Mouse (Mus musculus) lung, embryonic 14.5 days (tissue): ENCODE data around the gene Axin2. TPM values are rescaled to one million over a fixed set of nuclear protein-coding genes. Genes with fewer than 3 reads are reported as not detected.
A peak's percentile ranks its signal among the peaks of the same experiment; 100 is the strongest.

Experiments
- ATAC-seq: fragments of 200-750 bp; cut with Nextera tagmentation; 2 replicates; pipeline ENCODE4 v1.8.0; 2017; ENCODE audit warnings: mild to moderate bottlenecking, moderate TSS enrichment, moderate library complexity; ENCODE audit not compliant: insufficient read depth
- DNase-seq: peaks from one replicate; pipeline ENCODE4 v3.0.0-alpha.2; 2015
- H3K27ac ChIP-seq: fragments of 300-500 bp; sonication (generic); 2 replicates; pipeline ENCODE4 v1.5.1; 2014; ENCODE audit warnings: low read depth, mild to moderate bottlenecking, moderate library complexity
- H3K27me3 ChIP-seq: fragments of 300-500 bp; sonication (generic); 2 replicates; pipeline ENCODE4 v1.6.1; 2014; ENCODE audit warnings: low read length, control low read depth; ENCODE audit not compliant: insufficient read depth
- H3K36me3 ChIP-seq: fragments of 300-500 bp; sonication (generic); 2 replicates; pipeline ENCODE4 v1.6.1; 2014; ENCODE audit warnings: control low read depth; ENCODE audit not compliant: insufficient read depth
- H3K4me1 ChIP-seq: fragments of 300-500 bp; sonication (generic); 2 replicates; pipeline ENCODE4 v1.6.1; 2014; ENCODE audit warnings: antibody characterized with exemption, control low read depth; ENCODE audit not compliant: insufficient read depth
- H3K4me2 ChIP-seq: fragments of 300-500 bp; sonication (generic); 2 replicates; pipeline ENCODE4 v1.6.1; 2014; ENCODE audit warnings: mild to moderate bottlenecking
- H3K4me3 ChIP-seq: fragments of 300-500 bp; sonication (generic); 2 replicates; pipeline ENCODE4 v1.5.1; 2014; ENCODE audit warnings: low read depth, low read length
- H3K9ac ChIP-seq: fragments of 300-500 bp; sonication (generic); 2 replicates; pipeline ENCODE4 v1.6.1; 2014
- H3K9me3 ChIP-seq: fragments of 300-500 bp; sonication (generic); 2 replicates; pipeline ENCODE4 v1.6.1; 2016; ENCODE audit warnings: low read depth, low read length, control low read depth
- CTCF ChIP-seq: IDR thresholded peaks from 2 replicates; pipeline ENCODE4 v1.5.1; 2016; ENCODE audit warnings: antibody characterized with exemption, low read depth
- WGBS: fragments of 180-500 bp; shearing (Covaris S2); extraction: QIAGEN DNeasy Blood & Tissue Kit; methylation state at CpG from one replicate; pipeline ENCODE4 v1.1.7; 2014; 5-methylcytosine and 5-hydroxymethylcytosine counted together
- polyA plus RNA-seq: library from polyadenylated mRNA; unstranded; fragments of >200 nt; fragmentation: Nextera tagmentation; extraction: Ambion mirVana; gene quantifications from 2 replicates; pipeline ENCODE4 v1.2.1, GENCODE M21; 2014

The Axin2 gene
- polyA plus RNA-seq, 1 experiment from 2014 or later, result 15.5 TPM

DNA sequence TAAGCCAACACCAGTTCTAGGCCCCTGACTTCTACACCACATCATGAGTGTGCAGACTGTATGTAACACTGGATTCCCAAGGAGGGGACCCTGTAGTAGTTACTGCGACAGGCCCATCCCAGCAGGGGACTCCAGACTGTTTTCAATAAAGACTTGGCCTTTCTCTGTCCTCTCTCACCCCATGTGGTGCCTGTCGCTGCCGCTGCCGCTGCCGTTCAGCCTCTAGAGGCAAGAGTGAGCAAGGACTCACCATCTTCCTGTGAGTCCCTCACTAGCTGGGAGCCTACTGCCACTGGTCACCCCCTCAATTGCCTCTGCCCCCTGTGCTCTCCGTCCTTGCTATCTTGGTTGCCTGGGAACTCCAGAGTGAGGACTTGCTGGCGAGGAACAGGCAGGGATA lies 8.6 kb downstream of the Axin2 start:
- DNase-seq (peak; percentile 66), ATAC-seq (no peak)
- peak; percentile 56 for TF ChIP-seq CTCF
- Histone ChIP-seq H3K4me1 (peaks cover 28% of the 10 kb centered on the region), H3K9me3 (no peaks in the 10 kb centered on the region), H3K27me3 (no peaks in the 10 kb centered on the region), H3K4me3 (no peak overlapping the region), H3K9ac (no peak overlapping the region), H3K36me3 (peaks cover 76% of the 10 kb centered on the region), H3K4me2 (peak overlapping the region; percentile 33; the same call in 1 of the 2 replicates), H3K27ac (no peak overlapping the region)
- WGBS, result 24% methylated on average over 7 of the region's 7 CpGs

GRCm38 (mm10) chr11:108929176-108929575 lies 9.0 kb downstream of the Axin2 start:
- ATAC-seq (no peak), DNase-seq (no peak)
- Histone ChIP-seq H3K36me3 (peaks cover 78% of the 10 kb centered on the region), H3K27me3 (no peaks in the 10 kb centered on the region), H3K4me3 (no peak overlapping the region), H3K4me1 (peaks cover 28% of the 10 kb centered on the region), H3K9ac (no peak overlapping the region), H3K27ac (no peak overlapping the region), H3K9me3 (no peaks in the 10 kb centered on the region), H3K4me2 (no peak overlapping the region)
- TF ChIP-seq CTCF, result no peak
- 60% methylated on average over 4 of the region's 4 CpGs for WGBS

DNA sequence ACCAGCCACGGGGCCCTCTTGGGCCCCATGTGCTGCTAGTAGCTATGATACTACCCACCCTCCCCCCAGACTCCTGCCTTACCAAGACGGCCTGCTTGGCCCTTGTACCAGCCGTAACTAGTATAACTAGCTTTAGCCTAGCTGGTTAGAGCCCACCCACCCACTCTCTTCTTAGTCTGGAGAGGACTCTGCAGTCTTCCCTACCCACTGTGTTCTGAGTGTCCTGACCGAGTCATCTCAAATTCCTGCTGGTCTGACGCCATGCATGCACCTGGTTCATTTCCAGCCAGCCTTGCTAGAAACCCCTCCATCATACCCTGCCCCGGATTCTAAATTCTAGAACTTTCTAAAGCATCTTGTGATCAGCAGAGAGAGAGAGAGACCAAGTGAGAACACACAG lies 9.6 kb downstream of the Axin2 start:
- DNase-seq (no peak), ATAC-seq (no peak)
- no peak overlapping the region for H3K27ac ChIP-seq
- no peak overlapping the region for H3K4me2 ChIP-seq
- no peaks in the 10 kb centered on the region for H3K9me3 ChIP-seq
- H3K4me1 ChIP-seq, result peaks cover 28% of the 10 kb centered on the region
- H3K36me3 ChIP-seq, result peaks cover 83% of the 10 kb centered on the region
- no peak overlapping the region for H3K9ac ChIP-seq
- 79% methylated on average over 6 of the region's 6 CpGs for WGBS
- H3K27me3 ChIP-seq, result no peaks in the 10 kb centered on the region
- no peak overlapping the region for H3K4me3 ChIP-seq
- no peak for TF ChIP-seq CTCF

DNA sequence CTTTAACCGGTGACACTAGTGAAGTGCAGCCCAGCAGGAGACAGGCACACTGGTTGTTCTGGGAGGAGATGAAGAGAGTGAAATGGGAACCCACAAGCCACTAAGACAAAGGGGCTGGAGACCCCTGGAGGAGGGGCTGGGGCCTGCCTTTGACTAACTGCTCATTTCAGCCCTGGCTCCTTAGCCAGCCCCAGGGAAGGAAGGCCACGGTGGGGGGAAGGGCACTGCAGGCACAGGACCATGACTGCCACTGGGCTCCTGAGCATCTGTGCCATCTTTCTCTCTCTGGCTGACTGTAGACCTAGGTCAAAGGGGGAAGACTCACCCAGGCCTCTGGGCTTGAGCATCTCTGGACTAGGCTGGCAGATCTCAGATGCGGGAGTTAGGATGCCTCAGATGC lies 10.5 kb downstream of the Axin2 start:
- Histone ChIP-seq H3K36me3 (peaks cover 88% of the 10 kb centered on the region), H3K9me3 (no peaks in the 10 kb centered on the region), H3K27me3 (no peaks in the 10 kb centered on the region), H3K4me1 (peaks cover 24% of the 10 kb centered on the region), H3K27ac (no peak overlapping the region), H3K4me3 (no peak overlapping the region), H3K4me2 (no peak overlapping the region), H3K9ac (no peak overlapping the region)
- TF ChIP-seq CTCF, result no peak
- DNase-seq (no peak), ATAC-seq (no peak)
- WGBS, result 33% methylated on average over 3 of the region's 3 CpGs

DNA sequence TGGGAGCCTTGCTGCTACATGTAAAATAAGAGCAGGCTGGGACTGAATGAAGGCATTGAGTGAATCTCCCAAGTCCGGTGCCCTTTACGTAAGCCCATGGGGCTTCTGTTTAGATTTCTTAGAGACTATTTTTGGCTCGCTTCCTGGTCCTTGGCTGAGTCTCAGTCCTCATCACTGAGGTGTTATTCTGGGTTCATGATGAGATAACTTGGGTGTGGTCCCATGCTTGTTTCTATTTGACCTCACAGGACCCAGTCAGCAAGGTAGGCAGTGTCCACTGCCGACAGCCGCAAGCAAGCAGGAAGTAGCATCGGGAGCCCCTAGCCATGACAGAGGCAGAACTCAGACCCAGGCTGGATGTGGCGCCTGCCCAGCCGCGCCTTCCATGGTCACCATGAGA lies 13.7 kb downstream of the Axin2 start:
- H3K36me3 ChIP-seq, result peaks cover 90% of the 10 kb centered on the region

DNA sequence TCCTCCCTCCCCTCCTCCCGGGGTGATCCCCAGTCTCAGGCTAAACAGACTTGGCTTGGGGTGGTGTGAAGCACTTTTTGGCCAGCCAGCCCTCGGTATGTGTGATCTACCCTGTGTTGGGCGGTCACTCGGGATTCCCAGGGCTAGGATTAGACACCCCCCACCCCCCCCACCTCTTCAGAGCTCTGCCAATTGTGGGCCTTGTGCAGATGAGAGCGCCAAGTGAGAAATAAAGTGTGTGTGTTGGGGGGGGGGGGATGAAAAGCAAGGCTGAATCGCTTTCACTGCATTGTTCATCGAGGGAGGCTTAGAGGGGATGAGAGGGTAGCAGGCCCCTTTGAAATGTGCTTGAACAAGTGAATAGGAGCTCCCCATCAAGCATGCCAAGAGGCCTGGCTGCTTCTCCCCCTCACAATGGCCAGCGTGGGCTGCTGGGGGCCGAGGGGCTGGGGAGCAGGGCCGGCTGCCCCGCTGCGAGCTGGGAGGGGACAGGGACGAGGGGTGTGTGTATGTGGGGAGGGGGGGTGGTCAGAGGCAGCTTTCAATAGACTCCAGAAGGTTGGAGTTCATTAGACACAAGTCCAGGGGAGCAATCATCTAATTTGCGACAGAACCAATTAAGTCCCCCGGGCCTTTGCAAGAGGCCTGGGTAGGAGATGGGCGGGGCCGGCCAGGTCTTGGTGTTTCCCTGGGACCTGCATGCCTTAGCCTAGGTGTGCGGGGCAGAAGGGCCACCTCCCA lies 15.1 kb downstream of the Axin2 start:
- Histone ChIP-seq H3K4me3 (no peak overlapping the region), H3K27me3 (no peaks in the 10 kb centered on the region), H3K4me1 (0 out of 2 replicates have a peak, but pooled peaks cover 4% of the 10 kb centered on the region), H3K9ac (no peak overlapping the region), H3K27ac (no peak overlapping the region), H3K36me3 (peaks cover 96% of the 10 kb centered on the region), H3K9me3 (no peaks in the 10 kb centered on the region), H3K4me2 (no peak overlapping the region)
- DNase-seq (no peak), ATAC-seq (0 out of 2 replicates have a peak, but pooled peaks have one; percentile 25)
- TF ChIP-seq CTCF, result no peak
- 70% methylated on average over 18 of the region's 18 CpGs for WGBS

More for the DNA sequence above, 13.7 kb downstream of the Axin2 start:
- no peak overlapping the region for H3K9ac ChIP-seq
- H3K4me1 ChIP-seq, result peaks cover 6% of the 10 kb centered on the region
- H3K4me2 ChIP-seq, result no peak overlapping the region
- H3K27ac ChIP-seq, result no peak overlapping the region
- H3K9me3 ChIP-seq, result no peaks in the 10 kb centered on the region
- H3K27me3 ChIP-seq, result no peaks in the 10 kb centered on the region
- no peak for TF ChIP-seq CTCF
- H3K4me3 ChIP-seq, result no peak overlapping the region
- WGBS, result 62% methylated on average over 9 of the region's 9 CpGs
- peak; percentile 59 for DNase-seq
- ATAC-seq, result no peak

DNA sequence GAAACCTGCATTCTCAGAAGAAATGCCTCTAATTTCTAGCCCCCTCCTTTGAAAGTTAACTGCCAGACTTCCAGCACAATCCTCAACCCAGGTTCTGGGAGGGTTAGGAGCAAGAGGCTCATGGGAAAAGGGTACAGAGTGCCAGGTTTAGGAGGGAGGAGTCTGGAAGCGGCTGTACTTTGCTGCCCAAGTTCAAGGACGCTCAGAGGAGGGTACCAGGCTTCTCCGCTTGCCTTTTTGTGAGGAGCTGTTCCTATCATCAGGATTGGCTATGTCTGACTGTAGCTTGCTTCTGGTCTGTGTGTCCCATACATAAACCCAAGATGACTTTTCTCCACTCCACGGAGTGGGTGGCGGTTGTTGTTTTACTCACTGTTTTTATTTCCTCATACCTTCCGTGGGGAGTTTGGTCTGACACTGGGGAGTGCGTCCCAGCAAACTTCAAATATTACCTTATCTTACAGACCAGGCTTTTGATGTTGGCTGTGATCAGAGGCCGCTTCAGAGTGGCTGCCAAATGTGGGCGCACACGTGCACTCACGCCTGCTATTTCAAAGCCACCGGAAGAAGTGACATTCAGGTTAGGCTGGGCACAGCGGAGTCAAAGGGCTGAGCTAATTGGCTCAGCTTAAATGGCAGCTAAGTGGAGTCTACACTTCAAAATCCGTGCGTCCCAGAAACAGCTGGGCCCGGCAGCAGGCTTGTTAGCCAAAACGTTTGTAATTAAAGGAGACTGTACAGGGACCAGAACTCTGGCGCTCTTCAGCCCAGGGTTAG lies 16.1 kb downstream of the Axin2 start:
- no peak for DNase-seq
- Histone ChIP-seq H3K36me3 (peaks cover 94% of the 10 kb centered on the region), H3K4me3 (no peak overlapping the region), H3K27me3 (no peaks in the 10 kb centered on the region), H3K27ac (no peak overlapping the region), H3K9me3 (no peaks in the 10 kb centered on the region), H3K9ac (no peak overlapping the region), H3K4me1 (peaks cover 7% of the 10 kb centered on the region; the same call in 1 of the 2 replicates), H3K4me2 (no peak overlapping the region)
- no peak for TF ChIP-seq CTCF
- 55% methylated on average over 18 of the region's 18 CpGs for WGBS
- no peak for ATAC-seq
